Mouse (Mus musculus): ENCODE measurements around the gene Hist1h4j. TPM values are rescaled to one million over a fixed set of nuclear protein-coding genes. Genes with fewer than 3 reads are reported as not detected.

Hist1h4j gene
- 10 to 100 TPM; 18.4 to 18.5 TPM for total RNA-seq (2023)

DNA sequence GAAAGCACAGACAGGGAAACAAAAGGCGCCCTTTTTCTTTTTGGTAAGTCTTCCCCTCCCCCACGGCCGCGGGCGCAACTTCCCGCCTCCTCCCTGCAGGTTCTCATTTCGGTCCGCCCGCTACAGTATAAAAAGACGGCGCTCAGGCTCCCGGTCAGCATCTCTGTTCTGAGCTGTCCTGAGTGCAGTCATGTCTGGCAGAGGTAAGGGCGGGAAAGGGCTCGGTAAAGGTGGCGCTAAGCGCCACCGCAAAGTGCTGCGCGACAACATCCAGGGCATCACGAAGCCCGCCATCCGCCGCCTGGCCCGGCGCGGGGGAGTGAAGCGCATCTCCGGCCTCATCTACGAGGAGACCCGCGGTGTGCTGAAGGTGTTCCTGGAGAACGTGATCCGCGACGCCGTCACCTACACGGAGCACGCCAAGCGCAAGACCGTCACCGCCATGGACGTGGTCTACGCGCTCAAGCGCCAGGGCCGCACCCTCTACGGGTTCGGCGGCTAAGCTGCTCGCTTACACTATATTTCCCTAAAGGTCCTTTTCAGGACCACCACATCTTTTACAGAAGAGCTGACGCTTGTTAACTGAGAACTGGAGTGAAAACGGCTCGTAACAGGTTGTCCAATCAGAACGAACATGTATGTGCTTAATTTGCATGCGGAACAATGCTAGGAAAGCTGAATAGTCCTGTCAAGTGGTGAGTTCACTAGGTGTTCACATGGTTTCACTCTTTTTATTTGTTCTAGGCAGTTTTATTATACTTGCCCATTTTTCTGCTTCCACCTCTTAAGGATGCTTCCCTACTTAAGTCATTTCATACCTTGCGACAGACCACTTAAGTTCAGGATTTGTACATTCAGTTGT is at the start of gene Hist1h4j:
TSS of gene Hist1h4j (plus strand) at position 159 of the 862 bp plus-strand sequence.

DNA sequence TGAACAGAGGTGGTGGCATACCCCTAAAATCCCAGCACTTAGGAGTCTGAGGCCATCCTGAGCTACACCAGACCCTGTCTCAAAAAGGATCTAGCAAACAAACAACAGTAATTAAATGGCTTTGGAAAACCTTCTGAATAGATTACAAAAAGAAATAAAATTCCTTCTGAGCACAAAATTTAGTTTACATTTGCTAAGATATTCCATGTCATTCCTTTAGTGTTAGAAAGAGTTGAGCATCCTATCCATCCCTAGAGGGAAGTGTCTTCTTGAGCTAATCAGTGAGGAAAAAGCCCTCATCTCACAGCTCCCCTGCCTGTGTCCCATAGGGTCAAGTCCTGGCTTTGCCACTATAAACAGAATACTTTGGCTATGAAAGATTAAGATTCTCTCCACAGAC is 37.1 kb upstream of the Hist1h4j start, which contains the start of gene Olfr1359:
TSS of gene Olfr1359 (plus strand) at position 301 of the 400 bp plus-strand sequence.

GRCm38 (mm10) chr13:21715864-21716539 is 18.9 kb upstream of the Hist1h4j start, which contains the start of the genes Hist1h2bl and Hist1h2ai:
Gene Hist1h2bl (minus strand): TSS chr13:21716143.
Gene Hist1h2ai (plus strand): TSS chr13:21716422.

GRCm38 (mm10) chr13:21717397-21718357 is 17.2 kb upstream of the Hist1h4j start, which contains the start of gene Hist1h3h:
Gene Hist1h3h (plus strand): TSS chr13:21717659.

DNA sequence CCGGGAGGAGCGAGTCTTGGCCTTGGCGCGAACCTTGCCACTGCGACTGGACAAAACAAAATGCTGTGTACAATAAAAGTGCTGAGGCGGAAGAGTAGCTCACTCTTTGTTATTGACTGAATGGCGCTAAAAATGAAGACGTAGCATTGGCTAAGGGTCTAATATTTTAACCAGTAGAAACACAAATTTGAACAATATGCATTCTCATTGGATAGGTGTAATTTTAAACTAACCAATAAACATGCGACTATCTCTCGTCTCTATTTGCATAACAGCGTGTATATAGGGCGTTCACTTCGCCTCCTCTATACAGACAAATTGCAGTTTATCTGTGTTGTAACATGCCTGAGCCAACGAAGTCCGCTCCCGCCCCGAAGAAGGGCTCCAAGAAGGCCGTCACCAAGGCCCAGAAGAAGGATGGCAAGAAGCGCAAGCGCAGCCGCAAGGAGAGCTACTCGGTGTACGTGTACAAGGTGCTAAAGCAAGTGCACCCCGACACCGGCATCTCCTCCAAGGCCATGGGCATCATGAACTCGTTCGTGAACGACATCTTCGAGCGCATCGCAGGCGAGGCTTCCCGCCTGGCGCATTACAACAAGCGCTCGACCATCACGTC is 13.0 kb upstream of the Hist1h4j start, which contains the start of gene Hist1h2bm:
TSS of gene Hist1h2bm (plus strand) at position 288 of the 616 bp plus-strand sequence.

GRCm38 (mm10) chr13:21750159-21751017 is 15.5 kb downstream of the Hist1h4j start, which contains the start of gene Hist1h4k:
Gene Hist1h4k (minus strand): TSS chr13:21750505.

DNA sequence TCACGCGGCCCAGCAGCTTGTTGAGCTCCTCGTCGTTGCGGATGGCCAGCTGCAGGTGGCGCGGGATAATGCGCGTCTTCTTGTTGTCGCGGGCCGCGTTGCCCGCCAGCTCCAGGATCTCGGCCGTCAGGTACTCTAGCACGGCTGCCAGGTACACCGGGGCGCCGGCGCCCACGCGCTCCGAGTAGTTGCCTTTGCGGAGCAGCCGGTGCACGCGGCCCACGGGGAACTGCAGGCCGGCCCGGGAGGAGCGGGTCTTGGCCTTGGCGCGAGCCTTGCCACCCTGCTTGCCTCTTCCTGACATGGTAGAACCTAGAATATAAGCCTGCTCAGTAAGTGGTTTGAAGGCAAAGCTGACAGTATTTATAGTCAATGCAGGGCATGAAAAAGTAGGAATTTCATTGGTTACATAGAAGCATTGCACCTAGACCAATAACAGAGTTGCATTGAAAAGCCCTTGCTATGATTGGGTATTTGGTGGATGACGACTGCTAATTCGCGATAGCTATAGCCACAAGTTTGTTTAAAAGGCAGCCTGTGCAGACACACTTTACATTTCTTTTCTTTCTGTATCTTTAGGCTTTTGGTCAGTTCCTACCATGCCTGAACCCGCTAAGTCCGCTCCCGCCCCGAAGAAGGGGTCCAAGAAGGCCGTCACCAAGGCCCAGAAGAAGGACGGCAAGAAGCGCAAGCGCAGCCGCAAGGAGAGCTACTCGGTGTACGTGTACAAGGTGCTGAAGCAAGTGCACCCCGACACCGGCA is 18.8 kb downstream of the Hist1h4j start, which contains the start of the genes Hist1h2ak and Hist1h2bn:
TSS of gene Hist1h2ak (minus strand) at position 304 of the 762 bp plus-strand sequence.
TSS of gene Hist1h2bn (plus strand) at position 600 of the 762 bp plus-strand sequence.

DNA sequence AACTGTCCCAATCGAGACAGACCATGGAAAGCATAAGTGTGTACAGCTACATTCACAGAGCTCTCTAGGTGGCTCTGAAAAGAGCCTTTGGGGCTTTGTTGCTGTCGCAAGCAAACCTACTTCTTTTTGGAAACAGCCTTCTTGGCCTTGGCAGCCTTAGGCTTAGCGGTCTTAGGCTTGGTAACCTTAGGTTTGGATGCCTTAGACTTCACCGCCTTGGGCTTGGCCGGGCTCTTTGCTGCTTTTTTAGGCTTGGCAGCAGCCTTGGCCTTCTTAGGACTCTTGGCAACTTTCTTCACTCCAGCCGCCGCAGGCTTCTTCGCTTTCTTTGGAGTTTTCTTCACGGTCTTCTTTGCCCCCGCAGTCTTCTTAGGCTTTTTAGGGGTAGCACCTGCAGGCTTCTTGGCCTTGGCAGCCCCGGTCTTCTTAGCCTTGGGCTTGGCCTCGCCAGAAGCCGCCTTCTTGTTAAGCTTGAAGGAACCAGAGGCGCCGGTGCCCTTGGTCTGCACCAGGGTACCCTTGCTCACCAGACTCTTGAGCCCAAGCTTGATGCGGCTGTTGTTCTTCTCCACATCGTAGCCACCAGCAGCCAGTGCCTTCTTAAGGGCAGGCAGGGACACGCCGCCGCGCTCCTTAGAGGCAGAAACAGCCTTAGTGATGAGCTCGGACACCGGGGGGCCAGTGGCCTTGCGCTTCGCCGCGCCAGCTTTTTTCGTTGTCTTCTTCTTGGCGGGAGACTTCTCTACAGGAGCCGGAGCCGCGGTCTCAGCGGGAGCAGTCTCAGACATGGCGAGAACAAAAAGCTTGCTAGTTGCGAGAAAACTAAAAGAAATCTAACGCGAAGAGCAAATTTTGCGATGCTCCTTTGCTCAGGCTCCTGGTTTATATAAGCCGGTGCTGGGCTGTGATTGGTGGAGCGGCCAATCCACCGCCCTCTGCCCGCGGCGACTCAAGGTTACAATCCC is 45.2 kb downstream of the Hist1h4j start, which contains the start of gene Hist1h1b:
TSS of gene Hist1h1b (minus strand) at position 859 of the 965 bp plus-strand sequence.

DNA sequence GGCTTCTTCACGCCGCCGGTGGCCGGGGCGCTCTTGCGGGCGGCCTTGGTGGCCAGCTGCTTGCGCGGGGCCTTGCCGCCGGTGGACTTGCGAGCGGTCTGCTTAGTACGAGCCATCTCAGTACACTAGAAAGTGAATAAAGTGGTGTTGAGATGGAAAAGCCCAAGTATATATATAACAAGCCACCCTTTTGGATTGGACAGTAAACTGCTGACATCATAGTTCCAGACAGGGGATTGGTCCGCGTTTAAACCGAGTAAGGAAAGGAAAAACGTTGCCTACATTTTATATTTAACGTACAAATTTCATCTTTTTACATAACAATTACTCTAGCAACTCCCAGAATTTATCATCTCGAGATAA is 48.4 kb downstream of the Hist1h4j start, which contains the start of gene Hist1h3i:
TSS of gene Hist1h3i (minus strand) at position 116 of the 363 bp plus-strand sequence.

Other genes starting within 250 kb of the Hist1h4j start
- gene AK157302, start 239.8 kb upstream of the Hist1h4j start, total RNA-seq (2023), result 1 to 10 TPM; 4.8 to 5.0 TPM
- 10 to 100 TPM; 11.7 to 12.4 TPM for gene Gm11273, start 233.6 kb upstream of the Hist1h4j start, total RNA-seq (2023)
- 10 to 100 TPM; 12.2 to 23.2 TPM for gene Zkscan8, start 203.9 kb upstream of the Hist1h4j start, total RNA-seq (2023)
- gene Olfr1366, start 192.3 kb upstream of the Hist1h4j start, total RNA-seq (2023), result not detected
- not detected for gene Olfr1535, start 175.2 kb upstream of the Hist1h4j start, total RNA-seq (2023)
- not detected for gene Olfr1364, start 153.3 kb upstream of the Hist1h4j start, total RNA-seq (2023)
- gene Olfr1362, start 121.0 kb upstream of the Hist1h4j start, total RNA-seq (2023), result not detected
- gene Olfr11, start 92.5 kb upstream of the Hist1h4j start, total RNA-seq (2023), result not detected
- gene Olfr1361, start 71.7 kb upstream of the Hist1h4j start, total RNA-seq (2023), result not detected
- gene Olfr1360, start 57.7 kb upstream of the Hist1h4j start, total RNA-seq (2023), result not detected
- gene Olfr1359, start 37.0 kb upstream of the Hist1h4j start, total RNA-seq (2023), result not detected
- gene Hist1h2bl, start 18.9 kb upstream of the Hist1h4j start, total RNA-seq (2023), result 100 to 1,000 TPM; 101 to 113 TPM
- 100 to 1,000 TPM; 114 to 126 TPM for gene Hist1h2ai, start 18.6 kb upstream of the Hist1h4j start, total RNA-seq (2023)
- 100 to 1,000 TPM; 156 to 168 TPM for gene Hist1h3h, start 17.4 kb upstream of the Hist1h4j start, total RNA-seq (2023)
- gene Hist1h2bm, start 13.0 kb upstream of the Hist1h4j start, total RNA-seq (2023), result 10 to 100 TPM in 1 of 2 experiments, 1 to 10 TPM in 1; 7.6 to 10.7 TPM
- gene Hist1h4k, start 15.4 kb downstream of the Hist1h4j start, total RNA-seq (2023), result 100 to 1,000 TPM; 328 to 393 TPM
- gene Hist1h2ak, start 18.8 kb downstream of the Hist1h4j start, total RNA-seq (2023), result 10 to 100 TPM; 44.3 to 63.1 TPM
- gene Hist1h2bn, start 19.1 kb downstream of the Hist1h4j start, total RNA-seq (2023), result 100 to 1,000 TPM; 110 to 111 TPM
- gene Hist1h1b, start 45.6 kb downstream of the Hist1h4j start, total RNA-seq (2023), result 10 to 100 TPM; 75.2 to 83.5 TPM
- 100 to 1,000 TPM; 223 to 298 TPM for gene Hist1h3i, start 48.3 kb downstream of the Hist1h4j start, total RNA-seq (2023)
- 10 to 100 TPM; 41.7 to 54.0 TPM for gene Hist1h2an, start 52.2 kb downstream of the Hist1h4j start, total RNA-seq (2023)
- 10 to 100 TPM; 52.4 to 61.6 TPM for gene Hist1h2bp, start 52.4 kb downstream of the Hist1h4j start, total RNA-seq (2023)
- gene Hist1h2bq, start 75.1 kb downstream of the Hist1h4j start, total RNA-seq (2023), result 100 to 1,000 TPM; 251 to 269 TPM
- 100 to 1,000 TPM; 319 to 332 TPM for gene Hist1h2ao, start 75.4 kb downstream of the Hist1h4j start, total RNA-seq (2023)
- 100 to 1,000 TPM; 475 to 486 TPM for gene Hist1h4m, start 76.7 kb downstream of the Hist1h4j start, total RNA-seq (2023)
- 100 to 1,000 TPM in 1 of 2 experiments, 10 to 100 TPM in 1; 62.8 to 128 TPM for gene Hist1h4n, start 97.1 kb downstream of the Hist1h4j start, total RNA-seq (2023)
- 10 to 100 TPM; 73.3 to 83.2 TPM for gene Hist1h2ap, start 98.4 kb downstream of the Hist1h4j start, total RNA-seq (2023)
- 100 to 1,000 TPM; 244 to 262 TPM for gene Hist1h2br, start 98.7 kb downstream of the Hist1h4j start, total RNA-seq (2023)
- gene Zfp184, start 210.0 kb downstream of the Hist1h4j start, total RNA-seq (2023), result 1 to 10 TPM; 1.5 to 2.3 TPM
- gene Pom121l2, start 246.1 kb downstream of the Hist1h4j start, total RNA-seq (2023), result not detected